Mouse (Mus musculus) neural tube, embryonic 10.5 days (tissue): Measurements from ENCODE around the gene Rab38.
A peak's percentile ranks its signal among the peaks of the same experiment; 100 is the strongest.

ENCODE experiments used
- DNase-seq: peaks from one replicate; pipeline ENCODE4 v3.0.0-alpha.2; 2017; ENCODE audit warnings: low spot score; ENCODE audit errors: extremely low spot score

Gene Rab38

GRCm38 (mm10) chr7:88429786-88430691, at the start of gene Rab38:
TSS of gene Rab38 (plus strand) at chr7:88430273.
- DNase-seq, result peak; percentile 66

- no peak for DNase-seq
Measured at GRCm38 (mm10) chr7:88394568-88394967, 35.5 kb upstream of the Rab38 start.

- no peak for DNase-seq
Measured at GRCm38 (mm10) chr7:88395745-88396144, 34.3 kb upstream of the Rab38 start.

- no peak for DNase-seq
Measured at GRCm38 (mm10) chr7:88405311-88405710, 24.8 kb upstream of the Rab38 start.

- no peak for DNase-seq
Measured at GRCm38 (mm10) chr7:88406466-88406865, 23.6 kb upstream of the Rab38 start.

GRCm38 (mm10) chr7:88421821-88422220, 8.3 kb upstream of the Rab38 start:
- DNase-seq, result no peak

GRCm38 (mm10) chr7:88423889-88424288, 6.2 kb upstream of the Rab38 start:
- no peak for DNase-seq

- no peak for DNase-seq
Measured at GRCm38 (mm10) chr7:88425744-88426143, 4.3 kb upstream of the Rab38 start.

GRCm38 (mm10) chr7:88427484-88427883, 2.6 kb upstream of the Rab38 start:
- DNase-seq, result no peak

GRCm38 (mm10) chr7:88430692-88431084, 615 bp downstream of the Rab38 start:
- DNase-seq, result peak; percentile 14

- no peak for DNase-seq
Measured at GRCm38 (mm10) chr7:88440301-88440700, 10.2 kb downstream of the Rab38 start.

- DNase-seq, result no peak
Measured at GRCm38 (mm10) chr7:88442649-88443048, 12.6 kb downstream of the Rab38 start.

GRCm38 (mm10) chr7:88443435-88443834, 13.4 kb downstream of the Rab38 start:
- DNase-seq, result no peak

GRCm38 (mm10) chr7:88445320-88445903, 15.3 kb downstream of the Rab38 start:
- DNase-seq, result no peak

GRCm38 (mm10) chr7:88453234-88453633, 23.2 kb downstream of the Rab38 start:
- DNase-seq, result no peak

GRCm38 (mm10) chr7:88457827-88458226, 27.8 kb downstream of the Rab38 start:
- no peak for DNase-seq

GRCm38 (mm10) chr7:88467754-88468153, 37.7 kb downstream of the Rab38 start:
- DNase-seq, result no peak

GRCm38 (mm10) chr7:88482110-88482619, 52.1 kb downstream of the Rab38 start:
- no peak for DNase-seq

- no peak for DNase-seq
Measured at GRCm38 (mm10) chr7:88482628-88483027, 52.6 kb downstream of the Rab38 start.

GRCm38 (mm10) chr7:88491020-88491419, 60.9 kb downstream of the Rab38 start:
- no peak for DNase-seq

- no peak for DNase-seq
Measured at GRCm38 (mm10) chr7:88502217-88502817, 72.2 kb downstream of the Rab38 start.

- no peak for DNase-seq
Measured at GRCm38 (mm10) chr7:88509748-88510147, 79.7 kb downstream of the Rab38 start.
